Mouse (Mus musculus) brain, embryonic 14.5 days (tissue): ENCODE data around the gene St8sia6.

Experiments
- CTCF ChIP-seq: fragments of 200-500 bp; IDR thresholded peaks from 2 replicates; pipeline ENCODE4 v1.5.1; 2012; ENCODE audit warnings: inconsistent platforms, mild to moderate bottlenecking, moderate library complexity, borderline replicate concordance; ENCODE audit not compliant: insufficient read depth, insufficient read length; ENCODE audit errors: extremely low read depth
- POLR2A ChIP-seq: fragments of 200-500 bp; IDR thresholded peaks from 2 replicates; pipeline ENCODE4 v1.6.1; 2012; ENCODE audit warnings: mild to moderate bottlenecking, inconsistent platforms, borderline replicate concordance; ENCODE audit not compliant: poor library complexity, insufficient read depth, insufficient read length, severe bottlenecking; ENCODE audit errors: extremely low read depth

DNA sequence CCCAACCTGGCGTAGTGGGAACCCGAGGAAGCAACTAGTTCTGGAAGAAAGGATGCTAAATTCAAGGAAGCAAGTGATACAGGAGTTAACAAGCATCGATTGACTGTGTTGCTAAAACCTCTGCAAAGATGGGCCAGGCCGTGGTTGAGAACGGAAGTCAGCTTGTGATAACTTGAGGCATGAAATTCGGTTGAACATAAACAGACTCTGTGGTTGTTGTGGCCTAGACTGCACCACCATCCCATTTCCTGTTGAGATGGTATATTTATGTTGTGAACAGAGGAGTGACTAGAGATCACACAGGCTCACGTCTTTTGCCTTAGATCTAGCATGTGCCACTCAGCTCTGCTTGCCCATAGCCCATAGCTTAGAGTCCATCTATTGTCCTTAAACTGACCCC lies 36.5 kb downstream of the St8sia6 start:
- TF ChIP-seq CTCF: no peak
- TF ChIP-seq POLR2A: no peak
